Mouse (Mus musculus) small intestine, adult 2 months (tissue): ENCODE data around the gene Tmem150a.

ENCODE experiments used
- CTCF ChIP-seq: fragments of 200-500 bp; IDR thresholded peaks from 2 replicates; pipeline ENCODE4 v1.5.1; 2012; ENCODE audit warnings: low read depth, mild to moderate bottlenecking, control low read depth, inconsistent platforms, low read length, moderate library complexity, mixed read lengths; ENCODE audit not compliant: insufficient replicate concordance, insufficient read length; ENCODE audit errors: extremely low read depth
- POLR2A ChIP-seq: fragments of 200-500 bp; IDR thresholded peaks from 2 replicates; pipeline ENCODE4 v1.6.1; 2012; ENCODE audit warnings: low read depth, mild to moderate bottlenecking, control low read depth, inconsistent platforms, low read length, moderate library complexity

GRCm38 (mm10) chr6:72345074-72345567 is 10.1 kb upstream of the Tmem150a start, which contains the start of gene Usp39:
- TF ChIP-seq CTCF, result no peak
- peak; percentile 53; the same call in 1 of the 2 replicates for TF ChIP-seq POLR2A
